In the genomic region with DNA sequence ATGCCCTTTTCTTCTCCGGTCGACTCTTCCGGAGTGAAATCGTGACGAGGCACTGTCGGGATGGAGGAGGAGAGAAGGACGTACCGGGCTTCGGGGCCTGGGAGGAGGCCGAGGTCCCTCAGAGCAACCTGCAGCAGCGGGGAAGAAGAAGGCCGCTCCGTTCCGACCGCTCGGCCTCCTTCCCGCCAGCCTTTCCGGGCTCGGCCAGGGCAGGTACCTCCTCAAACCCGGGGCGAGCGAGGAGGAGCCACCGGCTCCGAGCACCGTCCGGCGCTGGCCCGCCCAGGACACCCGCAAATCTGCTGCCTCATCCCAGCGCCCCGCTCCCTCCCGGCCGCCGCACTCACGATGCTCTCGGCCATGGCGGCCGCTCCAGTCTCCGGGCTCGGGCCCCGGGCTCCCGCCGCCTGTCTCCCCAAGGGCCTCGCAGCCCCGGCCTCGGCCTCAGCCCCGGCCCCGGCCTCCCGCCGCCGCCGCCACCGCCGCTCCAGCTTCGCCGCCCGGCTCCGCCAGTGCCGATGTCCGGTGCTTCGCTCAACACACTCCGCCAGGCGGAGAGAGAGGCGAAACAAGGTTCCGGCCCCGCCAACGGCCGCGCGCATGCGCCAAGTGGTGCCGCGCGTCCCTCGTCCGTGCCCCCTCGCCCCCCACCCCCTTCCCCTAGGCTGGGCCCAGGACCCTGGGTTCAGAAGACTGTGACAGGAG, we compare ENCODE assay signal across 8 mouse cellular contexts. TPM values are rescaled to one million over a fixed set of nuclear protein-coding genes. Genes with fewer than 3 reads are reported as not detected.
DNase-seq lines count a peak whose midpoint lies in the region; ATAC-seq lines count a peak whose summit lies in the region.

Gene Nploc4, minus strand, starts transcription at position 557 of the 705 bp plus-strand sequence.

- peak; percentile 87 for DNase-seq in 3134 (ENCODE audit: extremely low read depth, insufficient read length, low spot score)
- peak; percentile 89 for DNase-seq in adrenal gland, postnatal 25 days
- peak; percentile 99 for DNase-seq in heart, adult 11 months
- peak; percentile 73 for DNase-seq in kidney, adult 11 months
- DNase-seq in left cerebral cortex, postnatal 4 days = peak; percentile 91
- DNase-seq in midbrain, embryonic 11.5 days (ENCODE audit: low spot score, missing footprints) = peak; percentile 100
- peak; percentile 76 for DNase-seq in skeletal muscle tissue, adult 2 months (ENCODE audit: low read depth, low spot score)

- H3K9me3 ChIP-seq in embryonic facial prominence, embryonic 12.5 days = no peaks in the 10 kb centered on the region
- H3K9me3 ChIP-seq in midbrain, embryonic 11.5 days (ENCODE audit: control insufficient read depth, low read length) = no peaks in the 10 kb centered on the region

- peaks cover 11% of the 10 kb centered on the region for H3K4me1 ChIP-seq in embryonic facial prominence, embryonic 12.5 days
- H3K4me1 ChIP-seq in midbrain, embryonic 11.5 days (ENCODE audit: control insufficient read depth, insufficient read depth, low read length) = peaks cover 11% of the 10 kb centered on the region

- intact Hi-C loops in left cerebral cortex, postnatal 4 days (cut with DNase I) = loop anchor here (5.0 kb wide), 1 partner anchor 35 kb away; no protein-coding TSS in a partner anchor

- H3K4me3 ChIP-seq in embryonic facial prominence, embryonic 12.5 days = peak within 1 kb of the TSS; percentile 87
- peak within 1 kb of the TSS; percentile 99 for H3K4me3 ChIP-seq in midbrain, embryonic 11.5 days (ENCODE audit: low read depth, low read length)

- no peaks in the 10 kb centered on the region for H3K27me3 ChIP-seq in embryonic facial prominence, embryonic 12.5 days
- no peaks in the 10 kb centered on the region for H3K27me3 ChIP-seq in midbrain, embryonic 11.5 days (ENCODE audit: control insufficient read depth, insufficient read depth, low read length)

- peak within 1 kb of the TSS; percentile 72 for H3K4me2 ChIP-seq in embryonic facial prominence, embryonic 12.5 days (replicated peaks)
- peak within 1 kb of the TSS; percentile 86 for H3K4me2 ChIP-seq in midbrain, embryonic 11.5 days

- peak within 1 kb of the TSS; percentile 67 for H3K27ac ChIP-seq in embryonic facial prominence, embryonic 12.5 days
- H3K27ac ChIP-seq in midbrain, embryonic 11.5 days (ENCODE audit: low read depth, low read length) = peak within 1 kb of the TSS; percentile 71

- ATAC-seq in embryonic facial prominence, embryonic 12.5 days (ENCODE audit: insufficient number of reproducible peaks, insufficient read depth, low FRiP score, low TSS enrichment) = peak; percentile 83
- ATAC-seq in midbrain, embryonic 11.5 days (ENCODE audit: low FRiP score) = peak; percentile 96

- H3K36me3 ChIP-seq in embryonic facial prominence, embryonic 12.5 days = peaks cover 27% of the 10 kb centered on the region
- peaks cover 5% of the 10 kb centered on the region for H3K36me3 ChIP-seq in midbrain, embryonic 11.5 days (ENCODE audit: control insufficient read depth, insufficient read depth, low read length)

- WGBS in embryonic facial prominence, embryonic 12.5 days = under 1% methylated on average over 68 of the region's 77 CpGs
- WGBS in midbrain, embryonic 11.5 days = under 1% methylated on average over 73 of the region's 77 CpGs

- peak within 1 kb of the TSS; percentile 85 for H3K9ac ChIP-seq in embryonic facial prominence, embryonic 12.5 days
- peak within 1 kb of the TSS; percentile 98 for H3K9ac ChIP-seq in midbrain, embryonic 11.5 days (ENCODE audit: low read length)

RNA-seq across cellular contexts. Expression of gene Nploc4, which starts in this region (rescaled TPM):
- total RNA-seq in adrenal gland, postnatal 25 days (2021) = 83.9 and 98.7 TPM in 2 replicates
- polyA plus RNA-seq in embryonic facial prominence, embryonic 12.5 days (2016; fragmentation: Nextera tagmentation; extraction: Ambion mirVana) = 48.8 and 52.9 TPM in 2 replicates
- total RNA-seq in left cerebral cortex, postnatal 4 days (2021) = 10 to 100 TPM; 63.8 to 66.2 TPM
- polyA plus RNA-seq in midbrain, embryonic 11.5 days (2014; fragmentation: Nextera tagmentation; extraction: Ambion mirVana) = 41.0 and 44.7 TPM in 2 replicates

Comparison
In these comparisons a context has a peak if more than half of its experiments do, and no peak if none do; other contexts are left out.
1. Peak in every context shown above with its lines: DNase-seq, ATAC-seq, H3K4me3 ChIP-seq and H3K27ac ChIP-seq.